Mouse (Mus musculus): ENCODE data around the gene Sox12.
A peak's percentile ranks its signal among the peaks of the same experiment; 100 is the strongest.
"Not testable (repeated sequence)": the region's sequence is repeated elsewhere in the genome, so short reads cannot be mapped to it uniquely, and the experiment has no call there.

Gene Sox12

GRCm38 (mm10) chr2:152397680-152398435, at the start of gene Sox12:
Gene Sox12, minus strand, starts transcription at chr2:152398063.
- DNase-seq, result peak; percentile 98

GRCm38 (mm10) chr2:152447461-152447860, 49.6 kb upstream of the Sox12 start:
- no peak for DNase-seq

DNA sequence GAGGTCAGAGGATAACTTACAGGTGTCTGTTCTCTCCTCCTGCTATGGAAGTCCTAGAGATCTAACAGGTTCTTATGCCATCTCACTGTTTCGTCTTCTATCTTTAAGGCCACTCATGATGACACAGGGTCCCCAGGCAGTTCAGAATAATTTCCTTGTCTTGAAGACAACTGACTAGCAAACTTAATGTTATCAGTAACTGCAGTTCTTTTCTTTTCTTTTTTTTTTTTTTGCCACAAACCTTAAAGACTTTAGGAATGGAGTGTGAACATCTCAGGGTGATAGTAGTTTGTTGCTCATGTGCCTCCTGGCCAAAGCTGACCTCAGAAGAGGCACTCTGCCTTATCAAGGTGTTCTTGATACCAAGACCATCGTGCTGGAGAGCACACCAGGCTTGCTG, 48.8 kb upstream of the Sox12 start:
- DNase-seq, result no peak

DNA sequence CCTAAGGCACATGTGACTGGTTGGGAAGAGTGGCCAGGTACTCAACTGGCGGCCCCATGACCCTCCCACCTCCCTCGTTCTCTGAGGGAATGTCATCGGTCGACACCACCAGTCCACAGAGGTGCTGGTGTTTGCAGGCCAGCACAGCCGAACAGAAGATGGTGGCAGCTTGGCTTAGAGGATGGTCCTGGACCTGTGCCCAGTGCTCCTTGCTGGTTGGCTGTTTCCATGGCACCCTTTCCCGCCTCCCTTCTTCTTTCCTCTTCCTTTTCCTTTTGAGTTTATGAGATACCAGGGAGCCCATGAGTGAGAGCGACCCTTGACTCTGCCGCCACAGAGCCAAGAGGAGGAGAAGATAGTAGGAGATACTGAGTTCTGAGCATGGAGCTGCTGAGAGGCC, 45.4 kb upstream of the Sox12 start:
- DNase-seq, result no peak

GRCm38 (mm10) chr2:152442322-152442721, 44.5 kb upstream of the Sox12 start:
- DNase-seq, result no peak

GRCm38 (mm10) chr2:152439833-152440232, 42.0 kb upstream of the Sox12 start:
- DNase-seq, result no peak

- no peak for DNase-seq
These were observed 41.1 kb upstream of the Sox12 start for GRCm38 (mm10) chr2:152438963-152439362.

- peak; percentile 88 for DNase-seq
These were observed 39.4 kb upstream of the Sox12 start for GRCm38 (mm10) chr2:152436983-152437860.

GRCm38 (mm10) chr2:152436405-152436901, 38.6 kb upstream of the Sox12 start:
- DNase-seq, result peak; percentile 55

GRCm38 (mm10) chr2:152428481-152428880, 30.6 kb upstream of the Sox12 start:
- DNase-seq, result not testable (repeated sequence)

DNA sequence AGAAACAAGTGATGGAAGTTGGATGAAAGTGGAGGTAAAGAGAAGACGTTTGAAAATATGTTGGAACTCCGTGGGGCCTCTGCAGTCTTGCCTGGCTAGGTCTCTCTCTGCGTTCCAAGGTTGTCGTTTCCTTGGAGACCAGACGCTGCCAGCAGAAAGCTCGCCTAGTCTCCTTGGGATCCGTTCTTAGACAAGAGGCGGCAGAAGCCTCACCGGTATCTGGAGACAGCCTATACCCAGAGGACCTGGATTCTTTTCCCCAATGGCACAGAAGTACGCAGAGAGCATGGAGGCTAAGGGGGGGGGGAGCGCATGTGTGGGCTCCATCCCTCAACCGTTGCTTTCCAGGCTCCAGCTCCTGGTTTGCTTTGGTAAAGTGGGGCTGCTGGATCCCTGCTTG, 29.6 kb upstream of the Sox12 start:
- DNase-seq, result peak; percentile 25

GRCm38 (mm10) chr2:152415786-152416185, 17.9 kb upstream of the Sox12 start:
- DNase-seq, result no peak

- DNase-seq, result no peak
These were observed 17.4 kb upstream of the Sox12 start, which contains the start of gene 6820408C15Rik for GRCm38 (mm10) chr2:152415287-152415686. Gene 6820408C15Rik, plus strand, starts transcription at chr2:152415587.

- peak; percentile 93 for DNase-seq
These were observed 16.8 kb upstream of the Sox12 start, which contains the start of gene Zcchc3 for GRCm38 (mm10) chr2:152414591-152415165. Gene Zcchc3, minus strand, starts transcription at chr2:152415027.

- peak; percentile 46 for DNase-seq
These were observed 16.1 kb upstream of the Sox12 start for GRCm38 (mm10) chr2:152413765-152414584.

GRCm38 (mm10) chr2:152413158-152413764, 15.4 kb upstream of the Sox12 start:
- peak; percentile 61 for DNase-seq

DNA sequence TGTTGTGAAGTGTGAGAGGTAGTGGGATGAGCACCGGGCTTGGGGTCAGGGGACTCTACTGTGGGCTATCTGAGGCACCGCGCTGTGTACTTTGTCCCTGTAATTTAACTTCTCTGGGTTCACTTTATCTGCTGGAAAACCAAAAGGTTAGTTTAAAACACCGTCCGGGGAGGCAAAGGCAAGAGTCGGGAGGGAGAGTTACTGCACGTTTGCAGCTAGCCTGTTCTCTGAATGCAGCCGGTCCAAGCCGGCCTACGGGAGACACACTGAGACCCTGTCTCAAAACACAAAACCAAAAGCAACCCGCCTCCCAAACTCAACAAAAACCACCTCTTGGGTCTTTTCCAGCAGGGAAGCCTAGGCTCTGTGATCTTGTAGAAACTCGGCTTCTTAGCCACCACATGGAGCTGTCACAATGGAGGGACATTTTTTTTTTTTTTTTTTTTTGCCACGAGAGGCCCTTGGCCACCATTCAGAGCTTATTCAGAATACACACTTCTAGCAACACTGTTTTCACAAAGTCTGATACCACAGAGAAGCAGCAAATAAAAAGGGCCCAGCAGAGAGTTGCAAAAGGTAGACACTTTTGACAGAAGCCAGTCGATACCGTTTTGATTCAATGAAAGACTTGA, 14.8 kb upstream of the Sox12 start:
- peak; percentile 24 for DNase-seq

DNA sequence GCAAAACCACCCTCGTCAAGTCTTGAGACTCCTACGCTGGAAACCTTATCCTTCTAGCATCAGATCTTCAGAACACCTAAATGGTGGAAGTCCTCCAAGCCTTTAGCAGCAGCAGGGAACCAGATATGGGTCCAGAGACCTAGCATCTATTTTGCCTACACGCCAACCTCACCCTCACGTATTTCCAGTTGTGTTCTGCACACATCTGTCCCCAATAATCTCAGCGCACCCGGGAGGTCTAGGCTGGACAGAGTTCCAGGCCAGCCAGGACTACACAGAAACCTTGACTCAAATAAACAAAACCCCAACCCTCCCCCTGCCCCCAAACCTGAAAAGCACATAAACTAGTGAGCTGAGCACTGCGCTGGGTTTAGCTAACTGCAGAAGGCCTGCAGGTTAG, 13.6 kb upstream of the Sox12 start:
- no peak for DNase-seq

DNA sequence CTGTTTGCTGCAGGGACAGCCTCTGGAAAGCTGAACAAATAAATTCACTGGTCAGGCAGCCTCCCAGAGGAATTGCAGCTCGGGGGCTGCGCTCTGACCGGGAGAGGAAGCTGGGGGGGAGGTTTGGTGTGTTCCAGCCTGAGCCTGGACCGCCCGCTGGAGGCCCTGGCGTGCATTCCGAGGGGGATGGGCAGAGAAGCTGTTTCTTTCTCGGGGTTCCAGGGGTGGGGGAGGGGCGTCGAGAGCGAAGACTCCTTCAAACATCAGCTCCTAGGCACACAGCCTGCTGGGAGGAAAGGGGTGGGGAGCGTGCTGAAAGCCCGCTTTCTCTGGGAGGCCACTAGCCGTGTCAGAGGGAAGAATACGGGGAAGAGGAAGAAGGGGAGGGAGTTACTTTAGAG, 13.1 kb upstream of the Sox12 start:
- DNase-seq, result peak; percentile 94

GRCm38 (mm10) chr2:152409781-152410180, 11.9 kb upstream of the Sox12 start:
- DNase-seq, result no peak

DNA sequence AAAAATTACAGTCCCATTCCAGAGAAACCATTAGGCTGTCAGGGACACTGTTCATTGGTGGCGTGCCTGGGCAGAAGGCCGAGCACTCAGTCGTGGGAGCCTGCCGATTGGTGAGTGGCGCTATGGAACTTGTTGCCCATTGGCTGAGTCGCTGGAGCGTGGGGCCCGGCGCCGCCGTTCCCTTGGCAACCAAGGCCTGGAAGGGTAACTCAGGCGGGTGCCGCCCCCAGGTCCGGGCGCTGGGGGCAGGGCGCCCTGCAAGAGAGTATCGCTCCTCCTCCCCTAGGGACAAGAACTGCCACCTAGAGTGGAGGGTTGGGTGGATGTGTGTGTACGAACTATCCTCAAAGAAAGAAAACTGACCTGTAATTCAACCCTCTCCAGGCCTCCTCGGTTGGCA, 8.3 kb upstream of the Sox12 start:
- DNase-seq, result peak; percentile 98

Measured in kidney, postnatal 14 days (tissue).